Mouse (Mus musculus) intestine, embryonic 14.5 days (tissue): ENCODE data around the gene Hoxb5. TPM values are rescaled to one million over a fixed set of nuclear protein-coding genes. Genes with fewer than 3 reads are reported as not detected.

Experiments used
- ATAC-seq: fragments of 200-750 bp; cut with Nextera tagmentation; replicated peaks from 2 replicates; pipeline ENCODE4 v1.8.0; 2017; ENCODE audit warnings: low read depth, moderate number of reproducible peaks, moderate TSS enrichment, moderate library complexity; ENCODE audit not compliant: low FRiP score, low TSS enrichment
- DNase-seq: peaks from one replicate; pipeline ENCODE4 v3.0.0-alpha.2; 2018; ENCODE audit warnings: low spot score
- H3K27ac ChIP-seq: fragments of 300-500 bp; sonication (generic); 2 replicates; pipeline ENCODE4 v1.5.1; 2014; ENCODE audit warnings: low read depth, mild to moderate bottlenecking, control low read depth
- H3K27me3 ChIP-seq: fragments of 300-500 bp; sonication (generic); replicated peaks from 2 replicates; pipeline ENCODE4 v1.6.1; 2014; ENCODE audit warnings: low read length, control low read depth; ENCODE audit not compliant: control insufficient read depth, insufficient read depth
- H3K36me3 ChIP-seq: fragments of 300-500 bp; sonication (generic); 2 replicates; pipeline ENCODE4 v1.6.1; 2014; ENCODE audit warnings: low read length, control low read depth; ENCODE audit not compliant: control insufficient read depth, insufficient read depth
- H3K4me1 ChIP-seq: fragments of 300-500 bp; sonication (generic); replicated peaks from 2 replicates; pipeline ENCODE4 v1.6.1; 2014; ENCODE audit warnings: low read length, control low read depth, mixed read lengths; ENCODE audit not compliant: control insufficient read depth, insufficient read depth
- H3K4me2 ChIP-seq: fragments of 300-500 bp; sonication (generic); 2 replicates; pipeline ENCODE4 v1.6.1; 2014; ENCODE audit warnings: low read length
- H3K4me3 ChIP-seq: fragments of 300-500 bp; sonication (generic); 2 replicates; pipeline ENCODE4 v1.5.1; 2014; ENCODE audit warnings: low read depth, low read length, control low read depth, mixed read lengths
- H3K9ac ChIP-seq: fragments of 300-500 bp; sonication (generic); 2 replicates; pipeline ENCODE4 v1.6.1; 2014; ENCODE audit warnings: mild to moderate bottlenecking, low read length
- H3K9me3 ChIP-seq: fragments of 300-500 bp; sonication (generic); 2 replicates; pipeline ENCODE4 v1.6.1; 2016; ENCODE audit warnings: low read length, control low read depth; ENCODE audit not compliant: control insufficient read depth
- WGBS: fragments of 180-500 bp; shearing (Covaris S2); extraction: QIAGEN DNeasy Blood & Tissue Kit; methylation state at CpG from one replicate; pipeline ENCODE4 v1.1.7; 2014; 5-methylcytosine and 5-hydroxymethylcytosine counted together
- polyA plus RNA-seq: library from polyadenylated mRNA; unstranded; fragments of >200 nt; fragmentation: Nextera tagmentation; extraction: Ambion mirVana; gene quantifications from 2 replicates; pipeline ENCODE4 v1.2.1, GENCODE M21; 2014

The Hoxb5 gene
- polyA plus RNA-seq, 1 experiment from 2014 or later, result 49.6 TPM

DNA sequence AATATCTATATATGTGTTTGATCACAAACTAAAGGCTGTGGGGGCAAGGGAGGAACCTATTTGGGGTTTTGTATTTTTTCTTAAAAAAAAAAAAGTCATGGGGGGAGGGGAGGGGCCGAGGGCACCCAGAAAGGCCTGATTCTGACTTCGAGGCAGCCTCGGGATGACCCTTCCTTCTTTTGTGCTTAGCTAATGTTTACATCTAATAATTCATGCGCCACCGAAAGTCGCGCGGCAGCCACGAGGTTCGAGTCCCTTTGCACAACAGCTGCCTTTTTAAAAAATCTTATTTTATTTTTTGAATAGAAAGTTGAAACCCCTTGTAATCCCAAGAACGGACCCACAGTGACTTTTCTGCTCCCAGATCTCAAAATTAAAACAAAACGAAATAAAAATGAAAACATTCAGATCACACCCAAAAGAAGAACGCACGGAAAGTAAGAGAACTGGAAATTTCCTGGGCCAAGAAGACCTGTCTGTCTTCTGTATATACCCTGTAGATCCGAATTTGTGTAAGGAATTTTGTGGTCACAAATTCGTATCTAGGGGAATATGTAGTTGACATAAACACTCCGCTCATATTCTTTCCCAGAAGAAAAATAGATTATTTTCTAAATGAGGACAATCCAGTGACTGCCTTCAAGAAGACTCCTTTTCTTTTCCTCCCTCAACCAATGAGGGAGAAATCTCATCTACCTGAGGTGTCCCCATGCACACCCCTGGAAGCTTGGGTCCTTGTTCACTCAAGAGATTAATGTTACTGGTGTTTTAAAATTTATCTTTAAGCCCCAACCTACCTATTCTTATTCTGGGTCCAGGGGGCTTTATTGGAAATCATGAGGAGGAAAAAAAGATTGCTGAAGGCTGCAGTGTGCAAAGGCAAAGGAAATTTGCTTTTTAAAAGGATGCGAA lies 13.8 kb downstream of the Hoxb5 start:
- H3K27me3 ChIP-seq, result no peaks in the 10 kb centered on the region
- H3K4me3 ChIP-seq, result peak overlapping the region; percentile 69
- H3K4me2 ChIP-seq, result peak overlapping the region; percentile 89
- ATAC-seq, result no peak
- H3K9me3 ChIP-seq, result no peaks in the 10 kb centered on the region
- H3K36me3 ChIP-seq, result peaks cover 12% of the 10 kb centered on the region; the same call in 1 of the 2 replicates
- no peak for DNase-seq
- peak overlapping the region; percentile 99 for H3K27ac ChIP-seq
- peak overlapping the region; percentile 96 for H3K9ac ChIP-seq
- H3K4me1 ChIP-seq, result peaks cover 42% of the 10 kb centered on the region
- WGBS, result 14% methylated on average over 18 of the region's 18 CpGs

DNA sequence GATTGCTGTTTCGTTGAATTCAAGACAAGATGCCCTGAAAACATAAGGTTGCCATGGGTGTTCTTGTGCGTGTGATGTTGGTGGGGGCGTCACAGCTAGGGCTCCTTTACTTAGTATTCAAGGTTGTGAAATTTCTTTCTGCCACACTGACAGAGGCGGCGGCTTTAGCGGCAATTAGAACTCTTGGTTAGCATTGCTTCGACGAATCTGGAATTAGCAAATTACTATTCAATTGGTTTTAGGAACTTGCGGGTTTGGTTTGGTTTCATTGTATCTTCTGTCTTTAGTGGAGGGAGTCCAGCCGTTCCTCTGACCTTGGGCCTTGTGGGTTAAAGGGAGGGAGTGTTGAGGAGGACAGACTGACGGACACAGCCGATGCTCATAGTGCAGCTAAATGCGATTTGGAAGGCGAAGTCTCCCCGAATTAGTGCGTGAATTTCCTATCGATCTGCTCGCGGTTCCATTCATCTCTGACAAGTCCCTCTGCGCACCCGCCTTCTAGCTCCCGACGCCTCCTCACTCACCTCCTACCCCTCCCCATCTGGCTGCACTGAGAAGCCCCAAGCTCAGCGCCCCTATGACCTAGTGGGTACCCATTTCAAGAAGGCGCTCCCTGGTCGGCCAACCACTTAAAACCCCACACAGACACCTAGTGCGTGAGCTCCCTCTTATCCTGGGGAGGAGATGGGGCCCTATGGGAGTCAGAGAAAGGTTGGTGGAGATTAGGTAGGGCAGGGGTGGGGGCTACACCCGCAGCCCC lies 14.7 kb downstream of the Hoxb5 start, which contains the start of gene Hoxb4:
Gene Hoxb4, plus strand, starts transcription at position 660 of the 760 bp plus-strand sequence.
- Histone ChIP-seq H3K27me3 (no peaks in the 10 kb centered on the region), H3K9ac (peak within 1 kb of the TSS; percentile 96), H3K9me3 (no peaks in the 10 kb centered on the region), H3K27ac (peak within 1 kb of the TSS; percentile 99), H3K4me2 (peak within 1 kb of the TSS; percentile 89), H3K4me1 (peaks cover 43% of the 10 kb centered on the region), H3K36me3 (peaks cover 12% of the 10 kb centered on the region; the same call in 1 of the 2 replicates), H3K4me3 (peak within 1 kb of the TSS; percentile 69)
- WGBS, result 6% methylated on average over 28 of the region's 28 CpGs
- DNase-seq, result peak; percentile 78
- ATAC-seq, result no peak; the same call in none of the 2 replicates

DNA sequence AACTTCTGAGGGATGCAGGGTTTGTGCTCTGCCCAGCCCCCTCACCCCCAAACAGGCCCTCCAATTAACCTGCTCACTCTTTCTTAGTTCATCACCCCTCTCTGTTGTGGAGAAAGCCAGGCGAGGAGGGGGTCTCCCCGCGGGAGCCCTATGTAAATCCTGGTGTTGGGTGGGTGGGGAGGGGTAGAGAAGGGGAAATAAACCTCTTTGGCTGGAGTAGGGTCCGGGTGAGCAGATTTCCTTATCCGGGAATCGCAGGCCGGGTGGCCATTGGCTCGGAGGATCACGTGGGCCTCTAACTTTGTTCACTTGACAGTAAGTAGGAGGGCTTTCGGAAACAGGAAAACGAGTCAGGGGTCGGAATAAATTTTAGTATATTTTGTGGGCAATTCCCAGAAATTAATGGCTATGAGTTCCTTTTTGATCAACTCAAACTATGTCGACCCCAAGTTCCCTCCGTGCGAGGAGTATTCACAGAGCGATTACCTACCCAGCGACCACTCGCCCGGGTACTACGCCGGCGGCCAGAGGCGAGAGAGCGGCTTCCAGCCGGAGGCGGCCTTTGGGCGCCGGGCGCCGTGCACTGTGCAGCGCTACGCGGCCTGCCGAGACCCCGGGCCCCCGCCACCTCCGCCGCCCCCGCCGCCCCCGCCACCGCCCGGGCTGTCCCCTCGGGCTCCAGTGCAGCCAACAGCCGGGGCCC lies 15.4 kb downstream of the Hoxb5 start:
- H3K27ac ChIP-seq, result peak overlapping the region; percentile 99
- H3K4me3 ChIP-seq, result peak overlapping the region; percentile 69
- H3K27me3 ChIP-seq, result no peaks in the 10 kb centered on the region
- H3K9me3 ChIP-seq, result no peaks in the 10 kb centered on the region
- WGBS, result under 1% methylated on average over 38 of the region's 45 CpGs
- ATAC-seq (peak; percentile 83), DNase-seq (peak; percentile 82)
- H3K4me1 ChIP-seq, result peaks cover 36% of the 10 kb centered on the region
- peak overlapping the region; percentile 89 for H3K4me2 ChIP-seq
- peaks cover 16% of the 10 kb centered on the region; the same call in 1 of the 2 replicates for H3K36me3 ChIP-seq
- H3K9ac ChIP-seq, result peak overlapping the region; percentile 96

DNA sequence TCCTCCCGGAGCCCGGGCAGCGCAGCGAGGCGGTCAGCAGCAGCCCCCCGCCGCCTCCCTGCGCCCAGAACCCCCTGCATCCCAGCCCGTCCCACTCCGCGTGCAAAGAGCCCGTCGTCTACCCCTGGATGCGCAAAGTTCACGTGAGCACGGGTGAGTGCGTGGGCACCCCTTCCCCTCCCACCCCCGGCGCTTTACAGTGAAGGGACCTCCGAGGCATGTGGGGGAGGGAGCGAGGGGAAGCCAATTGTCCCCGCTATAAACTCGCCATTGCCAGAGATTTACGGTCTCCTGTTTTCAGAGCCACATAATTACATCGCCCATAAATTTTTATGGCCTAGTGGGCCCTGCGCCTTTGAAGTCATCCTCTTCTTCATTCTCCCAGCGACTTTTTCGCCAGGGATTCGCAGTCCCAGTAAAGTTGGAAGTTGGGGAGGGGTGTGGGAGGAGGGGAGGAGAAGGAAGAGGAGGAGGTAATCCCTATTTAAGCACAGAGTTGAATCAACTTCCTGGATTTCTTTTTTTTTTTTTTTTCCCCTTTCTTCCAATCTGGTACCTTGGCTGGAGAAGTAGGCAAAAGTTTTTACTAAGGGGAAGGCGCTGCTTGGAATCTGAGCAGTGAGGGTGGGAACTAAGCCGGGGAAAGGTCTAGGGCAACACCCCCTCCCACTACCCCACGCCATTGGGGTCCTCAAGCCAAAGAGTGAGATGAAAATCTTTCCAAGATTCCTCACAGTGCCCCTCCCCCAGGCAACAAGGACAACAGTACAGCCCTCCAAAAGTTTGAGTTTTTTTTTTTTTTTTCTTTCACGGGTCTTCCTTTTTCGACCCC lies 16.2 kb downstream of the Hoxb5 start:
- Histone ChIP-seq H3K4me1 (peaks cover 34% of the 10 kb centered on the region), H3K9me3 (no peaks in the 10 kb centered on the region), H3K27ac (peak overlapping the region; percentile 99), H3K4me2 (peak overlapping the region; percentile 89), H3K36me3 (peaks cover 16% of the 10 kb centered on the region; the same call in 1 of the 2 replicates), H3K9ac (peak overlapping the region; percentile 96), H3K27me3 (no peaks in the 10 kb centered on the region), H3K4me3 (peak overlapping the region; percentile 69)
- under 1% methylated on average over 30 of the region's 34 CpGs for WGBS
- ATAC-seq, result peak; percentile 33
- DNase-seq, result peak; percentile 87

DNA sequence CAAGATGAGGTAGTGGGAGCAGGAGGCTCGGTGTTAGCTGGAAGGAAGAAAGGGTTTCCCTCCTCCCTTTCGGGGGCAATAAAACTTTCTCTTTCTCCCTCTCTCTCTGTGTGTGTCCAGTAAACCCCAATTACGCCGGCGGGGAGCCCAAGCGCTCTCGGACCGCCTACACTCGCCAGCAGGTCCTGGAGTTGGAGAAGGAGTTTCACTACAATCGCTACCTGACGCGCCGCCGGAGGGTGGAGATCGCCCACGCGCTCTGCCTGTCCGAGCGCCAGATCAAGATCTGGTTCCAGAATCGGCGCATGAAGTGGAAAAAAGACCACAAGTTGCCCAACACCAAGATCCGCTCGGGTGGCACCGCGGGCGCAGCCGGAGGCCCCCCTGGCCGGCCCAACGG lies 16.8 kb downstream of the Hoxb5 start:
- DNase-seq, result peak; percentile 81
- Histone ChIP-seq H3K4me1 (peaks cover 36% of the 10 kb centered on the region), H3K9ac (peak overlapping the region; percentile 96), H3K27me3 (no peaks in the 10 kb centered on the region), H3K4me2 (peak overlapping the region; percentile 89), H3K4me3 (peak overlapping the region; percentile 69), H3K9me3 (no peaks in the 10 kb centered on the region), H3K27ac (peak overlapping the region; percentile 99), H3K36me3 (peaks cover 16% of the 10 kb centered on the region; the same call in 1 of the 2 replicates)
- WGBS, result 0% methylated on average over 29 of the region's 29 CpGs
- no peak for ATAC-seq

DNA sequence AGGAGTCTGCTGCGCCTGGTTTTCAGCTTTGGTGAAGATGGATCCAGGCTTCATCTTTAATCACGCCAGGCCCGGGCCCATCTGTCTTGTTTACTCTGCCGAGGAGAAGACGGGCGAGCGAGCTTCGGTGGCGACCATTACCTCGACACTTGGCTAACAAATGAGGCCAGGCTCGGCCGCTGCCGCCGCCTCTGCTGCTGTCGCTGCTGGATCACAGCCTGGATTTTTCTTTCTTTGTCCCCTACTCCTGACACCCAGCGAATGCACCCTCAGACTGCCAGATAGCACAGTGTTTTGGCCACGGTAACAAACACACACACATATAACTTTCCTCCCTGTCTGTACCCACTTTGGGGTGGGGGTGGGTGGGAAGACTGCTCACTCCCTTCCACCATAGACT lies 17.6 kb downstream of the Hoxb5 start:
- H3K36me3 ChIP-seq, result peaks cover 16% of the 10 kb centered on the region; the same call in 1 of the 2 replicates
- no peak for ATAC-seq
- H3K9me3 ChIP-seq, result no peaks in the 10 kb centered on the region
- H3K27ac ChIP-seq, result peak overlapping the region; percentile 99
- no peaks in the 10 kb centered on the region for H3K27me3 ChIP-seq
- no peak for DNase-seq
- 11% methylated on average over 17 of the region's 17 CpGs for WGBS
- peak overlapping the region; percentile 89 for H3K4me2 ChIP-seq
- H3K4me1 ChIP-seq, result peaks cover 36% of the 10 kb centered on the region
- H3K9ac ChIP-seq, result peak overlapping the region; percentile 96
- peak overlapping the region; percentile 69 for H3K4me3 ChIP-seq

DNA sequence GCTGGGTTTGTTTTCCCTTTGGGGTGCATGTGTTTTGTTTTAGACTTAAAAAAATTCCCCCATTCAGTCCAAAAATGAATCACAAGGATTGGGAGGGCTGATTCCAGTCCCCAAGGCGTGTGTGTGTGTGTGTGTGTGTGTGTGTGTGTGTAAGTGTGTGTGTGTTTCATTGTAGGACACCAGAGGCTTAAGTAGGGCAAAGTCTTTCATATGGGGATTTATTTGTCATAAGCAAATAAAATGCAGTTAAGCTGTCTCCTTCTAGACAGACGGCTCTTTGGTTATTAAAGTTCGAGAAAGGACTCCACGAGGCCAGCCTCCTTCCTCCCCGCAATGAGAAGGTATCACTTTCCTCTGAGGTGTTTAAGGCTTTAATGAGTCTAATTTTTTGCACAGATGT lies 18.7 kb downstream of the Hoxb5 start:
- 18% methylated on average over 5 of the region's 5 CpGs for WGBS
- Histone ChIP-seq H3K27ac (peak overlapping the region; percentile 99), H3K4me3 (peak overlapping the region; percentile 69)

More for the DNA sequence above, 18.7 kb downstream of the Hoxb5 start:
- ATAC-seq, result no peak
- DNase-seq, result no peak
- peak overlapping the region; percentile 96 for H3K9ac ChIP-seq
- no peaks in the 10 kb centered on the region for H3K9me3 ChIP-seq
- H3K27me3 ChIP-seq, result no peaks in the 10 kb centered on the region
- peaks cover 24% of the 10 kb centered on the region for H3K4me1 ChIP-seq
- H3K36me3 ChIP-seq, result peaks cover 16% of the 10 kb centered on the region; the same call in 1 of the 2 replicates
- H3K4me2 ChIP-seq, result peak overlapping the region; percentile 89
